Mouse (Mus musculus) layer of hippocampus, adult 2 months (tissue): ENCODE data around the gene Ahnak. TPM values are rescaled to one million over a fixed set of nuclear protein-coding genes. Genes with fewer than 3 reads are reported as not detected.

Experiments used
- DNase-seq, 2 experiments: peaks; one replicate each; pipeline ENCODE4 v3.0.0; 2022; ENCODE audit warnings: low spot score in 2 of 2
- H3K27ac ChIP-seq: fragments of 200-600 bp; 2 replicates; pipeline ENCODE4 v1.8.1; 2022
- H3K4me3 ChIP-seq: fragments of 200-600 bp; 2 replicates; pipeline ENCODE4 v1.8.1; 2022; ENCODE audit warnings: mild to moderate bottlenecking
- CTCF ChIP-seq: fragments of 200-600 bp; conservative IDR thresholded peaks from 2 replicates; pipeline ENCODE4 v1.8.1; 2022; ENCODE audit warnings: antibody characterized with exemption, mild to moderate bottlenecking, moderate library complexity
- total RNA-seq, 2 experiments: library from RNA; stranded (reverse); gene quantifications; 2 replicates each; pipeline ENCODE4 v1.2.3; 2021

Ahnak gene
- total RNA-seq, 2 experiments from 2014 or later: 19.4 to 21.9 TPM

DNA sequence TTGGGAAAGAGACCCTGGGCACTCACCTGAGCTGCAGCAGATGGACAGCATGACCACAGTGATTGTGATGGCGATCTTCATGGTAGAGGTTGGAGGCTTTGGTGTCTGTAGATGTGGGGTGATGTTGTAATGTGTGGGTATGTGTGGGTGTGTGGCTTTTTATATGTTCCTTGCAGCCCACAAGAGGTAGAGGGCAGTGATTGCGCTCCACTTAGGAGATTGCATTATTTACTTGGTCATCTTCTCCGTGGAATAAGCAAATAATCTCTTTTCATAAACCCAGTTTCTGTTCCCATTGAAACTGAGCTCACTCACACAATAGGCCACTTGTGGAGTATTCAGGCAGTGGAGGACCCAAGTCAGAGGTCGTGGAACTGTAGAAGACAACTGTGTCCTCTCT lies 98.7 kb downstream of the Ahnak start, which contains the start of gene Scgb1a1:
Gene Scgb1a1 (minus strand): TSS at position 138 of the 400 bp plus-strand sequence.
- no peak for TF ChIP-seq CTCF
- no peak within 1 kb of the TSS for H3K27ac ChIP-seq
- H3K4me3 ChIP-seq: no peak within 1 kb of the TSS
- no peak for DNase-seq

DNA sequence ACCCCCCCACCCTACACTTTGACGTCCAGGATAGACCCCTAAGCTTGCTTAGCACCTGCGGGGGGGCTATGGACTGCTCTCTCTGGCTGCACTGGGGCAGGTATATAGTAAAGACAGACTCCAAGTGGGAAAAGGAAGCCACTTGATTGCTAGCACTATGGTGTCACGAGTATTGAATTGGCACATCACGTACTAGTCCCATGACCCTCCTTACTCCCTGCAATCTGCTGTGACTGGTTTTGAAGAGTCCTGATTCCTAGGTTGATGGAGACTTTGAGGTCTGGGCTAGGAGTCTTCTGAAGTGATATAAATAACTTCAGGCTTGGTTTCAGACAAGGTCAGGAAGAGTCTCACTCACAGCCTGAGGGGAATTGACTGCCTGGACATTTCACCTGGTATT lies 101.1 kb downstream of the Ahnak start:
- H3K27ac ChIP-seq: no peak overlapping the region
- no peak for TF ChIP-seq CTCF
- H3K4me3 ChIP-seq: no peak overlapping the region
- DNase-seq: no peak

DNA sequence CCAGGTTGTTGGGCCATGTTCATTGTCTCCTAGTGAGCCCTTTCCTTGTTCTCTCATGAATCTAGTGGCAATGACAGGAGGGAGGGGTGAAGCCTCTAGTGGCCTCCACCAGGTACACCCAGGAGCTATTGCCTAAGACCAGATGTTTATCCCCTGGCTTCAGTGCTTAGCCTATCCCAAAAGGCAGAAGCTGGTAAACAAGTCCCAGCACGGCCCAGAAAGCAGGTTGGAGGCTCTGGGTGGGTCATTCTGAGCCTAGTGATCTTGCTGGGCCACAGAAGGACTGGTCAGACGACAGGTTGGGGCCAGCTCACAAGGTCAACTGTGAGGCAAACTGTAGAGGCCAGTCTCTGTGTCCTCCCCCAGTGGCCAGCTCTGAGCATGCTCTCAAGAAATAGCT lies 101.6 kb downstream of the Ahnak start:
- no peak overlapping the region for H3K27ac ChIP-seq
- TF ChIP-seq CTCF: no peak
- no peak for DNase-seq
- no peak overlapping the region for H3K4me3 ChIP-seq

DNA sequence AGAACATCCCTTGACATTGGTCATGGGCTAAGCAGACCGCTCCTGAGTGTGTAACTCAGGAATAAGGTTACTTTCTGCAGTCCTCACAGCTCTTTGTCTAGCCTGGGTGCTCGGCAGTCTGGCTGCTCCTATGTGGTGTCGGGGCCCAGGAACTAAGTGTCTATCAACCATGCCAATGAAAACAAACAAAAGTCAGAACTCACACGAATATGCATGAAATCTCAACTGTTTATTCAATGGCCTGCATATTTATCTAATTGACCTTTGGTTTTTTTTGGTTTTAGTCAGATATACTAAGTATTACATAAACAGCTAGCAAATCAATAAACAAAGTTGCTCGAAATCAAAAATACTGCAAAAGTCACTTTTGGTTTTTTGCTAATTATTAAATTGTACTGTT lies 106.0 kb downstream of the Ahnak start:
- TF ChIP-seq CTCF: no peak

GRCm38 (mm10) chr19:9097441-9097840 lies 108.4 kb downstream of the Ahnak start:
- Histone ChIP-seq H3K4me3 (no peak overlapping the region), H3K27ac (no peak overlapping the region)
- TF ChIP-seq CTCF: no peak
- DNase-seq: no peak

More for the DNA sequence above, 106.0 kb downstream of the Ahnak start:
- Histone ChIP-seq H3K27ac (no peak overlapping the region), H3K4me3 (no peak overlapping the region)
- DNase-seq: no peak

- no peak overlapping the region for H3K27ac ChIP-seq
- DNase-seq: no peak
- H3K4me3 ChIP-seq: no peak overlapping the region
- no peak for TF ChIP-seq CTCF
Observed at GRCm38 (mm10) chr19:9099751-9100150, 110.7 kb downstream of the Ahnak start.

DNA sequence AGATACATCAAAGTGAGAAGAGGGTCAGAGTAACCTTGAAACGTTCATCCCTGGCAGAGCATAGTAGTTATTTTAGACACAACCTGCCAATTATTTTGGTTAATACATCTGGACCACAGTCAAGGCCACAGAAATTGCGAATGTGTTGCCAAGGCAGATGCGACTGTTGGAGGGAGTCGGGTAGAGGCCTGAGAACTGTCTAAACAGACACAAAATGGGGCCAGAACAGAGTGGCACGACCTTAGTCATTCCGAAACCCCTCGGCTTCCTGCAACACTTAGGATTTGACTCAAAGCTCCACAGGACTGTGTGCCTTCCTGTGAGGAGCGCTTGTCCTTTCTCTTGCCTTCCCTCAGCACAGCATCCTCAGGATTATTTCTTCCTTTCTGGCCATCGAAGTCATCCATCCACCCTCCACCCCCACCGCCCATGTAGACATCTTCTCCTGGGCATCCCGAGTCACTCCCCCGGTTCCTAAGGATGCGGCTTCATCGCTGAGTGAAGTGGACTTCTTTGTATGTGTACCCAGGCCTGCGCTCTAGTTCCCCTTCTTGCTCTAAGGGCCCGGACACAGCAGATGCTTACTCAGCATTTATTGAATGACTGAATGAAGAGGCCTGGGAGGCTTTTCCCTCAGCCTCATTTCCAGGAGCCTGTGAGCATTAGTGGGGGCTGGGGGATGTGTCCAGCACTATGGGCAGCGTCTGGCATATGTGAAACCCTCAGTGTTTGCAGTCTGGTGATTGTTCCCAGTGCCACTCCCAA lies 111.4 kb downstream of the Ahnak start:
- Histone ChIP-seq H3K4me3 (no peak overlapping the region), H3K27ac (no peak overlapping the region)
- DNase-seq: no peak
- TF ChIP-seq CTCF: no peak

DNA sequence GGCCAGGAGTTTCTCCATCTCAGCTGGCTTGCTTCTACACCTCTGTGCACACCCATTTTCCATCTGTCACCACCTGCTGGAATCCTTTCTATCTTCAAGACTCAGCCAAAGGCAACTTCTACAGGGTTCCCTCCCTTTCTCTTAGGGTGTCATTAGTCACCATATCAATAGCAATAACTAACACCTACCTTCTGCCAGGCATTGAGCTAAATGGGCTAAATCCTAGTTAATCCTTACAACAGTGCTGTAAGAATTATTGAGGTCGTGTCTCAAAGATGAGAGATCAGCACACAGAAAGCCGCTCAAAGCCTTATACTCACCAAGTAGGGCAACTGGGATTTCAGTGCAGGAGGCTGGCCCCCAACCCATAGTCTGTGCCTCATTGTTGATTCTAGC lies 112.0 kb downstream of the Ahnak start:
- DNase-seq: no peak

DNA sequence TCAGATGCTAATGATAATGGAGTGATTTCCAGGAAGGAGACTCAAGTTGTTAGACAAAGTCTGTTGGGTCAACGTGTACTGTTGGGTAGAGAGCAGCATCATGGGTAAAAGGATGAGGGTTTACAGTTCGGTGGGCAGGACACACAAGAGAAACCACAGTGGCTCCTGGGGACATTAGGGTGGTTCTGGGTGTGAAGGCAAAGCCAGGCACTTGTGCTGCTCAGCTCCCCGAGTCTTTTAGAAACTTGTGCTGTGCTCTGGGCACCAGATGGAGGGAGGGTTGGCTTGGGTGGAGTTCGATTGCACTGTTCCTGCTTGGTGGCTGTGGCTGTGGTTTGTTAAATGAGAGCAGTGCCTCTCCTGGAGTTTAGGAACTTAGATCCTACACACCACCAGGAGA lies 114.9 kb downstream of the Ahnak start:
- no peak for TF ChIP-seq CTCF
- H3K27ac ChIP-seq: no peak overlapping the region
- H3K4me3 ChIP-seq: no peak overlapping the region
- DNase-seq: no peak

More for the DNA sequence above, 112.0 kb downstream of the Ahnak start:
- H3K4me3 ChIP-seq: no peak overlapping the region
- no peak overlapping the region for H3K27ac ChIP-seq
- no peak for TF ChIP-seq CTCF

DNA sequence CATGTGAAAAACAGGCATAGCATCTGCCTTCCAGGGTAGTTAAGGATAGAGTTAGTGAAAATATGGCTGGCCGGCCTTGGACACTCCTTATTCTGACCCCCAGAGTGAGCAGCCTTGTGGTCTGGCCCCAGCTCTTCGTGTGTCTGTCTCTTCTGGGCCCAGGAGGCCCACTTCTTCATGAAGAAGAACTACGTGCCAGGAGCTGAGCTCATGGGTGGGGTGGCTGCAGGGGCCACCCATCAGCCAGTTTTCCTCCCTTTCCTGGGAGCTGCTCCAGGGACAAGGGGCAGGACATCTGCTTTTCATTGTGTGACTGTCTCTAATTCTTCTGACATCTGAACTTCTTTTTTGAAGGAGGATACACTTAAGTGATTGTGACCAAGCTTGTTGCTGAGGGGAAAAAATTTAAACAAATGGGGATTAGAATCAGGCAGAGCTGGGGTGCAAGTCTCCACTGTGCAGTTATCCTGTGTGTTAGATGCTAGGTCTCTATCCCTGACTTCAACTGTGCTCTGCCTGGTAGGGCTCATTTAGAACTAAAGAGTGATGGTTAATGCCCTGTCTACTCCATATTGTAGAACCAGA lies 116.1 kb downstream of the Ahnak start:
- no peak for DNase-seq
- no peak overlapping the region for H3K4me3 ChIP-seq
- H3K27ac ChIP-seq: no peak overlapping the region
- TF ChIP-seq CTCF: no peak

DNA sequence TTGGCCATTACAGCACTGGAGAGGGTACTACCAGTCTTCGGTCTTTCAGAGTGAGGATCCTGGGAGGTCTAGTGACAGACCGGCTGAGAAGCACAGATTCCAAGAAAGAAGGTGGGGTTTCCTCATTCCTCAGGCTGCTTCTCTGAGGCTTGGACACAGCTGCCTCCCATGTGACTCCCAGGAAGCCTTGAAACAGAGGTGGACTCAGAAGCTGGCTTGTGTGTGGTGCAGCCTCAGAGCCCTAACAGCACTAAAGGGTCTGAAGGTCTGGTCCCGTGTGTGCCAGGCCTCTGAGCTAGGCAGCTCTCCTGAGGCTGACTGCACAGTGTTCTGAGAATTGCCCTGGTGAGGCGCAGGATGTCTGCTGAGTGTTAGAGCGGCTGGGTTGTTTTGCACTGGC lies 117.0 kb downstream of the Ahnak start:
- H3K4me3 ChIP-seq: no peak overlapping the region
- TF ChIP-seq CTCF: no peak
- DNase-seq: no peak
- 0 out of 2 replicates have a peak overlapping the region, but pooled peaks have one; percentile 15 for H3K27ac ChIP-seq

DNA sequence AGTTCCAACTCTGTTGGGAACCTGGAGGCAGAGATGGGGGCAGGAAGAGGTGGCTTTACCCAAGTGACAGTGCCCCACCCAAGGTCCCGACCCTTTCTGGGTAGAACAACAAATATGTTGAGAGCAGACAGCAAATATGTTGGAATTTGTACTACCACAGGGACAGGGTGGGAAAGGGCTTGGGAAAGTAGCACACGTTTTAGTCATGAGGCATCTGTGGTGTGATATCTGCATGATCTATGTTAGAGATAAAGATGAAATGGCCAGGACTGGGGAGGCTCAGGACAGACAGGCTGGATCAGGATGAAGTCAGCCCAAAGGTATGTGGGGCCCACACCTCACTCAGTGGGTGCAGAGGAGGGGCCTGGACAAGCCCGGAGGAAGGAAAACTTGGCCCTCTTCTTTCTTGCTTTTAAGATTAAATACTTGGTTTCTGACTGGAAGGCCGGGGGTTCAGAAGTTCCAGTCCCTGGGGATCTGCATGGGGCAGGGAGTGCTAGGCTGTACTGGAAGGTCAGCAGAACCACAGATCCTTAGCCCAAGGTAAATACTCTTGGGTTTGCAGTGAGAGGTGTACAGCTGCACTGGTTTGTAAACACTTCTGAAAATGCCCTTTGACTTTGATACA lies 117.8 kb downstream of the Ahnak start:
- no peak for DNase-seq
- Histone ChIP-seq H3K4me3 (no peak overlapping the region), H3K27ac (no peak overlapping the region; the same call in 1 of the 2 replicates)
- TF ChIP-seq CTCF: no peak

- Histone ChIP-seq H3K27ac (no peak overlapping the region; the same call in 1 of the 2 replicates), H3K4me3 (no peak overlapping the region)
- no peak for TF ChIP-seq CTCF
- no peak for DNase-seq
Observed at GRCm38 (mm10) chr19:9107379-9107755, 118.3 kb downstream of the Ahnak start.
